Mouse (Mus musculus) olfactory bulb, adult 2 months (tissue): ENCODE data around the gene Cfap126.

Experiments
- CTCF ChIP-seq: fragments of 200-500 bp; IDR thresholded peaks from 2 replicates; pipeline ENCODE4 v1.5.1; 2012; ENCODE audit warnings: low read depth, mild to moderate bottlenecking, low read length, moderate library complexity; ENCODE audit not compliant: insufficient read depth
- POLR2A ChIP-seq: fragments of 200-500 bp; IDR thresholded peaks from 2 replicates; pipeline ENCODE4 v1.6.1; 2012; ENCODE audit warnings: mild to moderate bottlenecking, low read depth, low read length, moderate library complexity; ENCODE audit not compliant: insufficient read depth

DNA sequence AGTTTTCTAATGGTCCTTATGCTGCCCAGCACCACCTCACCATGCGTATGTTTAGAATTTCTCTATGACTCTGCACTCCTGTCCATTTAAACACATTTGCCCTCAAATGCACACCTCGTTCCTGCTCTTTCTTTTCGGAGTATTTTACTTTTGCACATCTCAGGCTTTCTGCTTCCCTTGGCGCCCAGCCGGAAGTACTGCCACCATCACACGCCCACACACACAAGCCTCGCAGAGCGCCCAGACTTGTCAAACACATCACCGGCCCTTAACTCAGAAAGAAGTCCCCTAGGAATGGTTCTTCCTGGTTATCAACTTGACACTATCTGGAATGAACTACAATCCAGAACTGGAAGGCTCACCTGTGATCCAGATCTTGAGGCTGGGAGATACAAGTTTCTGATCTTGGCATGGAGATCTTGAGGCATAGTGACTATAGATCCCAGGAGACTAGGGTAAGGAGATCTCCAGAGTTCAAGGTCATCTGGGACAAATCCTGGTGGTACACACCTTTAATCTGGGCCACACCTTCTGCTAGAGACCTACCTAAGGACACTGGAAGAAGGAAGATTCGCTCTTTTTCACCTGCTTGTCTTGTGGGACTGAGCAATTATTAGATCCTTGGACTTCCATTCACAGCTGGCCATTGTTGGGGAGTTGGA is 10.4 kb upstream of the Cfap126 start:
- TF ChIP-seq CTCF (no peak), POLR2A (no peak)
